ENCODE assay signal across 5 mouse cellular contexts in the genomic region with DNA sequence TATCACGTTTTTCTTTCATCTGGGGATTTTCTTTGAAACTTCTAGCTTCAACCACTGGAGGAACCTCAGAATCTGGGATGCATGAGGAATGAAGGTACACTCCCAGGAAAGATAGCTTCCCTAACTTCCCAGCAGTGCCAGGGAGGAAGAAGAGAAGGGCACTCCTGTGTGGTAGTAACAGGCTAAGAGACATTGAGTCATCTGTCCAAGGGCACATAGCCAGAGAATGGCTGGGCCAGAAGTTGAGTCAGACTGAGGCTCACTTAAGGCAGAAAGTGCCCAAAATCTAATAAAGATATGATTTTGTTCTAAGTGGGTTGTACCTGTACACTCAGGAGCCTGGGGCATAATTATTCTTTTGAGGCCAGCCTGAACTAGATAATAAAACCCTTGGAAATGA. TPM values are rescaled to one million over a fixed set of nuclear protein-coding genes. Genes with fewer than 3 reads are reported as not detected.
"Had no signal": no experiment of that assay in that cellular context is flagged by ENCODE, and none has a peak within 500 bp of the region (broad histone marks: within the 10 kb centered on the region; RNA-seq: fewer than 3 reads in every experiment).

No protein-coding gene starts in this region.

RNA-seq across cellular contexts. Expression of gene Tmprss2, which starts 41.6 kb away (rescaled TPM):
- total RNA-seq: layer of hippocampus, adult 2 months; left cerebral cortex, postnatal 36 days; megakaryocyte-erythroid progenitor cell, adult 5-6 weeks had no signal

RNA-seq across cellular contexts. Expression of gene Fam3b, which starts 54.8 kb away (rescaled TPM):
- total RNA-seq: layer of hippocampus, adult 2 months; layer of hippocampus, postnatal 10 days; left cerebral cortex, postnatal 36 days; midbrain, postnatal 0 days had no signal
